Mouse (Mus musculus) megakaryocyte, adult 5-6 weeks (primary cell): ENCODE data around the gene Gm7682. TPM values are rescaled to one million over a fixed set of nuclear protein-coding genes. Genes with fewer than 3 reads are reported as not detected.
"Not testable (repeated sequence)": the region's sequence is repeated elsewhere in the genome, so short reads cannot be mapped to it uniquely, and the experiment has no call there.

ENCODE experiments used
- ATAC-seq: 2 replicates; pipeline ENCODE4 v1.8.0; 2016; ENCODE audit warnings: mild to moderate bottlenecking, inconsistent platforms; ENCODE audit not compliant: poor library complexity, severe bottlenecking
- total RNA-seq, 2 experiments: library from RNA; stranded (forward) in 1 of 2; stranded (reverse) in 1 of 2; fragments of 153-499, 151-499 nt in 1 of 2; fragments of 221-1000, 200-1000 nt in 1 of 2; gene quantifications; 2 replicates each; pipeline versions ENCODE4 v1.2.3 to v1.2.4; 2015 to 2017

The Gm7682 gene
- total RNA-seq (2015) (not detected in 2 replicates), total RNA-seq (2017) (not detected in 2 replicates)

- ATAC-seq = not testable (repeated sequence)
These were observed at the start of gene Gm7682 for GRCm38 (mm10) chr5:94445484-94445883. TSS of gene Gm7682 (plus strand) at chr5:94445784.

Other genes with a start within 250 kb of the Gm7682 start
- not detected in 2 replicates for gene Gm3106, start 227.8 kb upstream of the Gm7682 start, total RNA-seq (2015)
- gene Gm3106, start 227.8 kb upstream of the Gm7682 start, total RNA-seq (2017) = not detected in 2 replicates
- gene A430089I19Rik, start 139.0 kb upstream of the Gm7682 start, total RNA-seq (2015) = not detected in 2 replicates
- not detected in 2 replicates for gene A430089I19Rik, start 139.0 kb upstream of the Gm7682 start, total RNA-seq (2017)
- not detected in 2 replicates for gene Gm6502, start 131.3 kb upstream of the Gm7682 start, total RNA-seq (2015)
- gene Gm6502, start 131.3 kb upstream of the Gm7682 start, total RNA-seq (2017) = not detected in 2 replicates
- gene AA792892, start 106.0 kb upstream of the Gm7682 start, total RNA-seq (2015) = not detected in 2 replicates
- not detected in 2 replicates for gene AA792892, start 106.0 kb upstream of the Gm7682 start, total RNA-seq (2017)
- gene Gm3139, start 80.5 kb downstream of the Gm7682 start, total RNA-seq (2015) = not detected in 2 replicates
- gene Gm3139, start 80.5 kb downstream of the Gm7682 start, total RNA-seq (2017) = not detected in 2 replicates
- gene Gm3147, start 170.6 kb downstream of the Gm7682 start, total RNA-seq (2015) = not detected in 2 replicates
- gene Gm3147, start 170.6 kb downstream of the Gm7682 start, total RNA-seq (2017) = not detected in 2 replicates
- not detected in 2 replicates for gene Gm6509, start 178.2 kb downstream of the Gm7682 start, total RNA-seq (2015)
- not detected in 2 replicates for gene Gm6509, start 178.2 kb downstream of the Gm7682 start, total RNA-seq (2017)
- not detected in 2 replicates for gene Gm6205, start 202.6 kb downstream of the Gm7682 start, total RNA-seq (2015)
- gene Gm6205, start 202.6 kb downstream of the Gm7682 start, total RNA-seq (2017) = not detected in 2 replicates